Mouse (Mus musculus): ENCODE data around the gene Fam117b. TPM values are rescaled to one million over a fixed set of nuclear protein-coding genes. Genes with fewer than 3 reads are reported as not detected.

The Fam117b gene
- polyA plus RNA-seq, 1 experiment from 2014 or later, result 8.5 TPM

- Histone ChIP-seq H3K9me3 (replicated peaks) (no peaks in the 10 kb centered on the region), H3K4me3 (no peak overlapping the region), H3K27me3 (ENCODE audit: low read depth, poor library complexity, severe bottlenecking) (no peaks in the 10 kb centered on the region), H3K27ac (replicated peaks) (no peak overlapping the region), H3K36me3 (no peaks in the 10 kb centered on the region), H3K4me1 (no peaks in the 10 kb centered on the region)
- WGBS, result 77% methylated on average over 5 of the region's 5 CpGs
- no peak for DNase-seq (ENCODE audit: low spot score)
Measured at GRCm38 (mm10) chr1:60016136-60016611, 103.4 kb downstream of the Fam117b start.

- no peaks in the 10 kb centered on the region for H3K36me3 ChIP-seq
- H3K9me3 ChIP-seq (replicated peaks), result no peaks in the 10 kb centered on the region
- no peak for DNase-seq (ENCODE audit: low spot score)
- 90% methylated on average over 1 of the region's 1 CpGs for WGBS
- H3K27me3 ChIP-seq (ENCODE audit: low read depth, poor library complexity, severe bottlenecking), result no peaks in the 10 kb centered on the region
- H3K4me1 ChIP-seq, result no peaks in the 10 kb centered on the region
- no peak overlapping the region for H3K27ac ChIP-seq (replicated peaks)
- no peak overlapping the region for H3K4me3 ChIP-seq
Measured at GRCm38 (mm10) chr1:60017031-60017469, 104.2 kb downstream of the Fam117b start.

Other genes starting within 250 kb of the Fam117b start
- gene Sumo1, start 242.2 kb upstream of the Fam117b start, polyA plus RNA-seq (2016; fragmentation: Nextera tagmentation; extraction: Ambion mirVana), result 532 and 579 TPM in 2 replicates
- 269 and 309 TPM in 2 replicates for gene Nop58, start 228.0 kb upstream of the Fam117b start, polyA plus RNA-seq (2016; fragmentation: Nextera tagmentation; extraction: Ambion mirVana)
- 4.4 and 5.7 TPM in 2 replicates for gene Bmpr2, start 149.6 kb upstream of the Fam117b start, polyA plus RNA-seq (2016; fragmentation: Nextera tagmentation; extraction: Ambion mirVana)
- gene Ica1l, start 130.2 kb downstream of the Fam117b start, polyA plus RNA-seq (2016; fragmentation: Nextera tagmentation; extraction: Ambion mirVana), result 0.79 and 2.6 TPM in 2 replicates
- gene Carf, start 185.2 kb downstream of the Fam117b start, polyA plus RNA-seq (2016; fragmentation: Nextera tagmentation; extraction: Ambion mirVana), result 4.2 and 5.4 TPM in 2 replicates
- gene Wdr12, start 185.6 kb downstream of the Fam117b start, polyA plus RNA-seq (2016; fragmentation: Nextera tagmentation; extraction: Ambion mirVana), result 58.5 and 73.3 TPM in 2 replicates

All from midbrain, embryonic 10.5 days (tissue).